Mouse (Mus musculus): ENCODE data around the gene Rbm8a. TPM values are rescaled to one million over a fixed set of nuclear protein-coding genes. Genes with fewer than 3 reads are reported as not detected.

Rbm8a gene
- polyA plus RNA-seq, 1 experiment from 2014 or later = 56.5 TPM

- DNase-seq (no peak), ATAC-seq (no peak)
- H3K4me3 ChIP-seq (ENCODE audit: low read depth, low read length) = no peak overlapping the region
- WGBS (ENCODE audit: insufficient replicate concordance) = 83% methylated on average over 4 of the region's 4 CpGs
- H3K36me3 ChIP-seq (replicated peaks; ENCODE audit: insufficient read depth, low read length) = peaks cover 17% of the 10 kb centered on the region; the same call in 1 of the 2 replicates
- H3K9ac ChIP-seq (replicated peaks) = no peak overlapping the region
- no peak for TF ChIP-seq CTCF (IDR thresholded peaks at IDR 0.05; ENCODE audit: low read depth)
- no peak for TF ChIP-seq EP300 (IDR thresholded peaks at IDR 0.05; ENCODE audit: low read depth)
- no peaks in the 10 kb centered on the region for H3K9me3 ChIP-seq (ENCODE audit: low read length)
- no peak overlapping the region for H3K4me2 ChIP-seq (ENCODE audit: low read depth, low read length)
- H3K27me3 ChIP-seq (ENCODE audit: insufficient read depth, low read length) = no peaks in the 10 kb centered on the region
- no peaks in the 10 kb centered on the region for H3K4me1 ChIP-seq (ENCODE audit: insufficient read depth)
- H3K27ac ChIP-seq (ENCODE audit: low read depth) = no peak overlapping the region
These were observed 6.5 kb upstream of the Rbm8a start for GRCm38 (mm10) chr3:96623201-96623600.

DNA sequence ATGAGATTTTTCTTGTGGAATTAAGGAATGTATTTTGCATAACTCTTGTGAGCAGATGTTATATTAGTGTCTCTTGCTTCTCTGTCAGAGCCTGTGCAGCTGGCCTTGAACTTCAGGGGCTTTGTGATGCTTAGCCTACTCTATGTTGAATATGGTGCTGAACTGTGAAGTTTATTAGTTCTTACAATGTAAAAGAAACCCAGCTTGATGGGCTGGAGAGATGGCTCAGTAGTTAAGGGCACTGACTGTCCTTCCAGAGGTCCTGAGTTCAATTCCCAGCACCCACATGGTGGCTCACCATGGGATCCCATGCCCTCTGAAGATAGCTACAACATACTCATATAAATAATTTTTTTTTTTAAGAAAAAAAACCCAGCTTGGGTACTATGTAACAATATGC is 2.3 kb downstream of the Rbm8a start:
- H3K27ac ChIP-seq (ENCODE audit: low read depth) = no peak overlapping the region
- peaks cover 23% of the 10 kb centered on the region for H3K4me1 ChIP-seq (ENCODE audit: insufficient read depth)
- ATAC-seq (no peak), DNase-seq (no peak)
- no peaks in the 10 kb centered on the region for H3K27me3 ChIP-seq (ENCODE audit: insufficient read depth, low read length)
- H3K9me3 ChIP-seq (ENCODE audit: low read length) = no peaks in the 10 kb centered on the region
- H3K36me3 ChIP-seq (replicated peaks; ENCODE audit: insufficient read depth, low read length) = peaks cover 21% of the 10 kb centered on the region
- TF ChIP-seq EP300 (IDR thresholded peaks at IDR 0.05; ENCODE audit: low read depth) = no peak
- TF ChIP-seq CTCF (IDR thresholded peaks at IDR 0.05; ENCODE audit: low read depth) = no peak
- H3K4me3 ChIP-seq (ENCODE audit: low read depth, low read length) = no peak overlapping the region
- H3K4me2 ChIP-seq (ENCODE audit: low read depth, low read length) = no peak overlapping the region
- H3K9ac ChIP-seq (replicated peaks) = no peak overlapping the region

DNA sequence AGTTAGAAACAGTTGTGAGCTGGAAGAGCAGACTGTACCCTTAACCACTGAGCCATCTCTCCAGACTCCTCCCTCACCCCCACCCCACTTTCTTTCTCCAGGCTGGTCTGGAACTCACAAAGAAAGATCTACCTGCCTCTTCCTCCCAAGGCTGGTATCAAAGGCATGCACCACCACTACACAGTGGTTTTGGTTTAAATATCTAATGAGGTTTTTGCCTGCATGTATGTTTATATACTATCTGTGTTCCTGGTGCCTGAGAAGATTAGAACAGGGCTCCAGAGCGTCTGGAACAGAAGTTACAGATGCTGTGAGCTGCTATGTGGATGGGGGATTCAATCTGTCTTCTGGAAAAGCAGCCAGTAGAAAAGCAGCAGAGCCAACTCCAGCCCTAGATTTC is 4.3 kb downstream of the Rbm8a start:
- H3K27me3 ChIP-seq (ENCODE audit: insufficient read depth, low read length) = no peaks in the 10 kb centered on the region

DNA sequence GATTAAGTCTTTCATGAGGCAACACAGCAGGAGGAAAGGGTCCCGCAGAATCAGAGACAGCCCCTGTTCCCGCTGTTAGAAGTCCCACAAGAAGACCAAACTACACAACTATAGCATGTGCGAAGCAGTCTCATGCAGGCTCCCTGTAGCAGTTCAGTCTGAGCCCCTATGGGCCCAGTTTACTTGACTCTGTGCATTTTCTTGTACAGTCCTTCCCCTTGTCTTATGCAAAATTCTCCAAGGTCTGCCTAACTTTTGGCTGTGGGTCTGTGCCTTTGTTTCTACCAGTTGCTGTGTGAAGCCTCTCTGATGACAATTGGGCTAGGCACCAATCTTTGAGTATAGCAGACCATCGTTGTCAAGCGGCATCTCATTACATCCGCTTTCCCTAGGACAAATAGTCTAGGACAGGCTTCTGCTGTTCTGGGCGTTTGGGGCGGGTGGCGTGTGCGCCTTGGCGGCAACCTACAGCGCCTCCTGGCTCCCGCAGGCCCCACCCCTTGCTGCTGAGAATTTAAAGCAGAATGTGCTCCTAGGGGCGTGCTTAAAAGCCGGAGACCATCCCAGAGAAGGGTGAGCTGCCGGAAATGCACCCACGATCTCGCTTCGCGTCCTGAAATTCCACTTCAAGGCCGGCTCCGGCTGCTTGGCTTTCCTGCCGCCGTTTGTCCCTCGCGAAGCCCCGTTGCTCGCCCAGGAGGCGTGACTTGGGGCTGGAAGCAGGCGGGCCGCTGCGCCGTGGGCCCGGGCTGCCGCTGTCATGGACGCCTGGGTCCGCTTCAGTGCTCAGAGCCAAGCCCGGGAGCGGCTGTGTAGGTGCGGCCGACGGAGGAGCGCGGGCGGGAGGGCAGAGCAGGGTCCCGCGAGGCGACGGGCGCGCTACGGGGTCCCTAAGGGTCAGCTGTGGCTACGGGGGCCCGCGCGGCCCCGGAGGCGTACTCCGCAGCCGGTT is 5.5 kb downstream of the Rbm8a start, which contains the start of the genes Pex11b and Gm42957:
TSS of gene Pex11b (plus strand) at position 449 of the 952 bp plus-strand sequence.
TSS of gene Gm42957 (plus strand) at position 547 of the 952 bp plus-strand sequence.
- WGBS (ENCODE audit: insufficient replicate concordance) = 3% methylated on average over 52 of the region's 60 CpGs
- Histone ChIP-seq H3K27ac (ENCODE audit: low read depth) (peak within 1 kb of the TSS; percentile 78), H3K9me3 (ENCODE audit: low read length) (no peaks in the 10 kb centered on the region), H3K4me1 (ENCODE audit: insufficient read depth) (peaks cover 19% of the 10 kb centered on the region), H3K9ac (replicated peaks) (peak within 1 kb of the TSS; percentile 96), H3K4me2 (ENCODE audit: low read depth, low read length) (peak within 1 kb of the TSS; percentile 98), H3K36me3 (replicated peaks; ENCODE audit: insufficient read depth, low read length) (peaks cover 34% of the 10 kb centered on the region), H3K27me3 (ENCODE audit: insufficient read depth, low read length) (no peaks in the 10 kb centered on the region), H3K4me3 (ENCODE audit: low read depth, low read length) (peak within 1 kb of the TSS; percentile 89)
- no peak for TF ChIP-seq EP300 (IDR thresholded peaks at IDR 0.05; ENCODE audit: low read depth)
- peak; percentile 67 for TF ChIP-seq CTCF (IDR thresholded peaks at IDR 0.05; ENCODE audit: low read depth)
- ATAC-seq (peak; percentile 92), DNase-seq (peak; percentile 89)

More for the DNA sequence above, 4.3 kb downstream of the Rbm8a start:
- 63% methylated on average over 1 of the region's 1 CpGs for WGBS (ENCODE audit: insufficient replicate concordance)
- H3K4me2 ChIP-seq (ENCODE audit: low read depth, low read length) = no peak overlapping the region
- no peak overlapping the region for H3K4me3 ChIP-seq (ENCODE audit: low read depth, low read length)
- peaks cover 21% of the 10 kb centered on the region for H3K4me1 ChIP-seq (ENCODE audit: insufficient read depth)
- DNase-seq (no peak), ATAC-seq (no peak)
- H3K36me3 ChIP-seq (replicated peaks; ENCODE audit: insufficient read depth, low read length) = peaks cover 30% of the 10 kb centered on the region
- no peak for TF ChIP-seq EP300 (IDR thresholded peaks at IDR 0.05; ENCODE audit: low read depth)
- TF ChIP-seq CTCF (IDR thresholded peaks at IDR 0.05; ENCODE audit: low read depth) = no peak
- no peaks in the 10 kb centered on the region for H3K9me3 ChIP-seq (ENCODE audit: low read length)
- no peak overlapping the region for H3K9ac ChIP-seq (replicated peaks)
- no peak overlapping the region for H3K27ac ChIP-seq (ENCODE audit: low read depth)

DNA sequence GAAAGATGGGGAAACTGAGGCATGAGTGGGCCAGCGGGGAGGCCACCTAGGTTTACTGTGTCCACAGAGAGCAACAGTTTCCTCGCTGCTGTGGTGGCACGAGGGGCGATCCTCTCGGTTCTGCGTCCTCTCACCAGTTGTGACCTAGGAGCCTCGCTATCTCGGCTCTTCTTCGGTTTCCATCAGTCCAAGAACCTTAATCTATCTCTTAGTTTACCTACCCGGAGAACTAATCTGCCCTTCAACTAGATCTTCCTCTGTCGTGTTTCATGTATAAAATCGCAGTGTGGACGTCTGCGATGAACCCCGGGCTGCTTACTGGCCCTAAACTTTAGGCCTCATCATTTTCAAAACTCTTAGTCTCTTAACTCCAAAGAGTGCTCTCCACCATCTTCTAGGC is 6.2 kb downstream of the Rbm8a start:
- Histone ChIP-seq H3K27ac (ENCODE audit: low read depth) (peak overlapping the region; percentile 78), H3K4me1 (ENCODE audit: insufficient read depth) (peaks cover 15% of the 10 kb centered on the region), H3K4me2 (ENCODE audit: low read depth, low read length) (peak overlapping the region; percentile 98), H3K27me3 (ENCODE audit: insufficient read depth, low read length) (no peaks in the 10 kb centered on the region), H3K4me3 (ENCODE audit: low read depth, low read length) (peak overlapping the region; percentile 89), H3K9me3 (ENCODE audit: low read length) (no peaks in the 10 kb centered on the region), H3K36me3 (replicated peaks; ENCODE audit: insufficient read depth, low read length) (peaks cover 34% of the 10 kb centered on the region), H3K9ac (replicated peaks) (peak overlapping the region; percentile 96)
- 5% methylated on average over 15 of the region's 15 CpGs for WGBS (ENCODE audit: insufficient replicate concordance)
- no peak for DNase-seq
- TF ChIP-seq CTCF (IDR thresholded peaks at IDR 0.05; ENCODE audit: low read depth) = no peak
- peak; percentile 18; the same call in 1 of the 2 replicates for ATAC-seq

DNA sequence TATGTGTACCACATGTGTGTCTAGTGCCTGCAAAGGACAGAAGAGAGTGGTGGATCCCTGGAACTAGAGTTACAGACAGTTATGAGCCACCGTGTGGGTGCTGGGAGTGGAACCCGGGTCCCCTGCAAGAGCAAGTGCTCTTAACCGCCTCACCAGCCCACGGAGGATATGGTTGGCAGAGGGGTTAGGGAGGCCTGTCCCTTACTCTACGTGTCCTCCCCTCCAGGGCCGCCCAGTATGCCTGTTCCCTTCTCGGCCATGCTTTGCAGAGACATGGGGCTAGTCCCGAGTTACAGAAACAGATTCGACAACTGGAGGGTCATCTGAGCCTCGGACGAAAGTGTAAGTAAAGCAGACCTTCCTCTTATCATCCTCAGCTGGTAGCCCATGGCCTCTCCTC is 6.7 kb downstream of the Rbm8a start:
- Histone ChIP-seq H3K9me3 (ENCODE audit: low read length) (no peaks in the 10 kb centered on the region), H3K27me3 (ENCODE audit: insufficient read depth, low read length) (no peaks in the 10 kb centered on the region), H3K36me3 (replicated peaks; ENCODE audit: insufficient read depth, low read length) (peaks cover 30% of the 10 kb centered on the region), H3K4me3 (ENCODE audit: low read depth, low read length) (peak overlapping the region; percentile 89), H3K4me1 (ENCODE audit: insufficient read depth) (peaks cover 12% of the 10 kb centered on the region), H3K4me2 (ENCODE audit: low read depth, low read length) (peak overlapping the region; percentile 98), H3K9ac (replicated peaks) (peak overlapping the region; percentile 96), H3K27ac (ENCODE audit: low read depth) (no peak overlapping the region)
- WGBS (ENCODE audit: insufficient replicate concordance) = 54% methylated on average over 11 of the region's 11 CpGs
- TF ChIP-seq EP300 (IDR thresholded peaks at IDR 0.05; ENCODE audit: low read depth) = no peak
- TF ChIP-seq CTCF (IDR thresholded peaks at IDR 0.05; ENCODE audit: low read depth) = no peak
- ATAC-seq (no peak), DNase-seq (peak; percentile 19)
